Mouse (Mus musculus): ENCODE measurements around the gene Eif2b3. TPM values are rescaled to one million over a fixed set of nuclear protein-coding genes. Genes with fewer than 3 reads are reported as not detected.
A peak's percentile ranks its signal among the peaks of the same experiment; 100 is the strongest.

Eif2b3 gene
- polyA plus RNA-seq, 2 experiments = 30.0 to 45.0 TPM

DNA sequence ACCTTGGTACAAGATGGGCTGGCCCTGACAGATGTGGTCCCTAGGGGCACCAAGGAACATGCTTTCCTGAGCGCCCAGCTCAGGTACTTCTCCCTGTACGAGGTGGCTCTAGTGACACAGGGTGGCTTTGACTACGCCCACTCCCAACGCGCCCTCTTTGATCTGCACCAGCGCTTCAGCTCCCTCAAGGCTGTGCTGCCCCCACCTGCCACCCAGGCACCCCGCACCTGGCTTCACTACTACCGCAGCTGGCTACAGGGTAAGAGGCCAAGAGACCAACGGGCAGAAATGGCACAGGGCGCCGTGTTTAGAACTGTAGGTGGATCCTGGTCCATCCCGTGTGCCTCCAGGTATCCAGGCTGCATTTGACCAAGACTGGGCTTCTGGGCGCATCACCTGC is 91.0 kb downstream of the Eif2b3 start:
- no peak overlapping the region for H3K4me3 ChIP-seq (replicated peaks; ENCODE audit: low read length)
- peaks cover 54% of the 10 kb centered on the region for H3K36me3 ChIP-seq (ENCODE audit: control insufficient read depth, insufficient read depth, low read length)
- no peak overlapping the region for H3K9ac ChIP-seq (ENCODE audit: low read depth, low read length, severe bottlenecking)
- no peaks in the 10 kb centered on the region for H3K9me3 ChIP-seq (ENCODE audit: control insufficient read depth, low read length)
- H3K4me1 ChIP-seq (ENCODE audit: control insufficient read depth, insufficient read depth, low read length) = no peaks in the 10 kb centered on the region
- DNase-seq (ENCODE audit: low spot score) (no peak), ATAC-seq (ENCODE audit: low FRiP score, low read depth) (no peak)
- H3K27me3 ChIP-seq (ENCODE audit: control insufficient read depth, insufficient read depth, low read length) = no peaks in the 10 kb centered on the region
- H3K27ac ChIP-seq (replicated peaks; ENCODE audit: low read depth, low read length) = no peak overlapping the region
- no peak overlapping the region for H3K4me2 ChIP-seq (replicated peaks; ENCODE audit: low read depth, low read length, severe bottlenecking)
- 87% methylated on average over 13 of the region's 13 CpGs for WGBS
- TF ChIP-seq POLR2A (IDR thresholded peaks at IDR 0.05; ENCODE audit: borderline replicate concordance, extremely low read depth, insufficient read depth, insufficient read length) = no peak

- Histone ChIP-seq H3K4me1 (ENCODE audit: control insufficient read depth, insufficient read depth, low read length) (no peaks in the 10 kb centered on the region), H3K36me3 (ENCODE audit: control insufficient read depth, insufficient read depth, low read length) (peaks cover 56% of the 10 kb centered on the region), H3K9me3 (ENCODE audit: control insufficient read depth, low read length) (no peaks in the 10 kb centered on the region), H3K4me2 (replicated peaks; ENCODE audit: low read depth, low read length, severe bottlenecking) (no peak overlapping the region), H3K4me3 (replicated peaks; ENCODE audit: low read length) (no peak overlapping the region), H3K27me3 (ENCODE audit: control insufficient read depth, insufficient read depth, low read length) (no peaks in the 10 kb centered on the region), H3K9ac (ENCODE audit: low read depth, low read length, severe bottlenecking) (no peak overlapping the region), H3K27ac (replicated peaks; ENCODE audit: low read depth, low read length) (no peak overlapping the region)
- WGBS = 94% methylated on average over 10 of the region's 11 CpGs
- no peak for DNase-seq (ENCODE audit: low spot score)
- no peak for ATAC-seq (ENCODE audit: low FRiP score, low read depth)
- TF ChIP-seq POLR2A (IDR thresholded peaks at IDR 0.05; ENCODE audit: borderline replicate concordance, extremely low read depth, insufficient read depth, insufficient read length) = no peak
Observed at GRCm38 (mm10) chr4:117110985-117111384, 91.8 kb downstream of the Eif2b3 start.

GRCm38 (mm10) chr4:117113237-117113636 is 94.0 kb downstream of the Eif2b3 start:
- no peak for TF ChIP-seq POLR2A (IDR thresholded peaks at IDR 0.05; ENCODE audit: borderline replicate concordance, extremely low read depth, insufficient read depth, insufficient read length)
- no peaks in the 10 kb centered on the region for H3K4me1 ChIP-seq (ENCODE audit: control insufficient read depth, insufficient read depth, low read length)
- H3K9me3 ChIP-seq (ENCODE audit: control insufficient read depth, low read length) = no peaks in the 10 kb centered on the region
- ATAC-seq (ENCODE audit: low FRiP score, low read depth) = no peak
- 79% methylated on average over 1 of the region's 1 CpGs for WGBS
- H3K27me3 ChIP-seq (ENCODE audit: control insufficient read depth, insufficient read depth, low read length) = no peaks in the 10 kb centered on the region
- H3K27ac ChIP-seq (replicated peaks; ENCODE audit: low read depth, low read length) = no peak overlapping the region
- no peak overlapping the region for H3K9ac ChIP-seq (ENCODE audit: low read depth, low read length, severe bottlenecking)
- H3K36me3 ChIP-seq (ENCODE audit: control insufficient read depth, insufficient read depth, low read length) = peaks cover 54% of the 10 kb centered on the region
- no peak overlapping the region for H3K4me3 ChIP-seq (replicated peaks; ENCODE audit: low read length)
- DNase-seq (ENCODE audit: low spot score) = no peak
- H3K4me2 ChIP-seq (replicated peaks; ENCODE audit: low read depth, low read length, severe bottlenecking) = no peak overlapping the region

DNA sequence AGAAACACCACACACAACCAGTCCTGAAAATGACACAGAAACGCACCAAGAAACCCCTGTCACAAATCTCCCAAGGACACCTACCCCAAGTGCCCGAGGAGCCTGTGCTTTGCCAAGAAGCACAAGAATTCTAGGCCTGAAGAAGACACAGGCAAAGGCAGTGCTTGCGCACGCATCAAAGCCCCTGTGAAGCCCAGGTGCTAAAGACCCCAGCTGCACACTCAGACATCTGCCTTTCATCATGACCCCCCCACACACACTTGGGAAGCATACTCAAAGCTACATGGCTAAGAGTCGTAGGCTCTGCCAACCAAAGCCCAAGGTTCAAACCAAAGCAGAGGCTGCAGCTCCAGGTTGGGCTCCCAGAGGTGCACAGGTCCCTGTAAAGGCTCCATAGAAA is 96.4 kb downstream of the Eif2b3 start:
- no peak overlapping the region for H3K4me3 ChIP-seq (replicated peaks; ENCODE audit: low read length)
- ATAC-seq (ENCODE audit: low FRiP score, low read depth) (no peak), DNase-seq (ENCODE audit: low spot score) (no peak)
- 75% methylated on average over 5 of the region's 5 CpGs for WGBS
- H3K27me3 ChIP-seq (ENCODE audit: control insufficient read depth, insufficient read depth, low read length) = no peaks in the 10 kb centered on the region
- H3K4me1 ChIP-seq (ENCODE audit: control insufficient read depth, insufficient read depth, low read length) = peaks cover 4% of the 10 kb centered on the region
- no peak overlapping the region for H3K27ac ChIP-seq (replicated peaks; ENCODE audit: low read depth, low read length)
- peaks cover 32% of the 10 kb centered on the region for H3K36me3 ChIP-seq (ENCODE audit: control insufficient read depth, insufficient read depth, low read length)
- no peak for TF ChIP-seq POLR2A (IDR thresholded peaks at IDR 0.05; ENCODE audit: borderline replicate concordance, extremely low read depth, insufficient read depth, insufficient read length)
- no peak overlapping the region for H3K4me2 ChIP-seq (replicated peaks; ENCODE audit: low read depth, low read length, severe bottlenecking)
- H3K9me3 ChIP-seq (ENCODE audit: control insufficient read depth, low read length) = no peaks in the 10 kb centered on the region
- no peak overlapping the region for H3K9ac ChIP-seq (ENCODE audit: low read depth, low read length, severe bottlenecking)

GRCm38 (mm10) chr4:117117931-117118330 is 98.7 kb downstream of the Eif2b3 start:
- no peak for DNase-seq (ENCODE audit: low spot score)
- ATAC-seq (ENCODE audit: low FRiP score, low read depth) = no peak
- Histone ChIP-seq H3K4me2 (replicated peaks; ENCODE audit: low read depth, low read length, severe bottlenecking) (no peak overlapping the region), H3K27me3 (ENCODE audit: control insufficient read depth, insufficient read depth, low read length) (no peaks in the 10 kb centered on the region), H3K4me3 (replicated peaks; ENCODE audit: low read length) (no peak overlapping the region), H3K4me1 (ENCODE audit: control insufficient read depth, insufficient read depth, low read length) (peaks cover 4% of the 10 kb centered on the region), H3K36me3 (ENCODE audit: control insufficient read depth, insufficient read depth, low read length) (peaks cover 23% of the 10 kb centered on the region), H3K9ac (ENCODE audit: low read depth, low read length, severe bottlenecking) (no peak overlapping the region), H3K9me3 (ENCODE audit: control insufficient read depth, low read length) (no peaks in the 10 kb centered on the region), H3K27ac (replicated peaks; ENCODE audit: low read depth, low read length) (no peak overlapping the region)
- no peak for TF ChIP-seq POLR2A (IDR thresholded peaks at IDR 0.05; ENCODE audit: borderline replicate concordance, extremely low read depth, insufficient read depth, insufficient read length)
- 89% methylated on average over 7 of the region's 7 CpGs for WGBS

DNA sequence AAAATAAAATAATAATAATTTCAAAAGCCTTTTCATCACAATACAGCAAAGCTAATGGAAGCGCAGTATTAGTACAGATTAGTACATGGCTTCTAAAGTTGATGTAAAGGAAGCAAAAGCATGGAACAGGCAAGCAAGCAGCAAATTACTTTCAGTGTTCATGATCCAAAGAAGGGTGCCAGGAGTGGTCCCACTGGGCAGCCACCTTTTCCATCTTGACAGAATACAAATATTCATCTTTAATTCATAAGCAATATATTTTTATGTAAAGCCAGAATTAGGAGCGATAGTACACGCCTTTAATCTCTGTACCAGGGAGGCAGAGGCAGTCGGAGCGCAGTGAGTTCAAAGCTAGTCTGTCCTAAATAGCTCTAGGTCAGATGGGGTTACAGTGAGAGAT is 100.4 kb downstream of the Eif2b3 start:
- WGBS = 73% methylated on average over 5 of the region's 5 CpGs
- Histone ChIP-seq H3K27me3 (ENCODE audit: control insufficient read depth, insufficient read depth, low read length) (no peaks in the 10 kb centered on the region), H3K36me3 (ENCODE audit: control insufficient read depth, insufficient read depth, low read length) (peaks cover 12% of the 10 kb centered on the region), H3K9me3 (ENCODE audit: control insufficient read depth, low read length) (no peaks in the 10 kb centered on the region), H3K9ac (ENCODE audit: low read depth, low read length, severe bottlenecking) (peak overlapping the region; percentile 69), H3K4me1 (ENCODE audit: control insufficient read depth, insufficient read depth, low read length) (peaks cover 7% of the 10 kb centered on the region), H3K4me3 (replicated peaks; ENCODE audit: low read length) (peak overlapping the region; percentile 68), H3K27ac (replicated peaks; ENCODE audit: low read depth, low read length) (peak overlapping the region; percentile 86), H3K4me2 (replicated peaks; ENCODE audit: low read depth, low read length, severe bottlenecking) (peak overlapping the region; percentile 100)
- no peak for TF ChIP-seq POLR2A (IDR thresholded peaks at IDR 0.05; ENCODE audit: borderline replicate concordance, extremely low read depth, insufficient read depth, insufficient read length)
- ATAC-seq (ENCODE audit: low FRiP score, low read depth) (no peak), DNase-seq (ENCODE audit: low spot score) (no peak)
